Mouse (Mus musculus): Measurements from ENCODE around the gene Hemk1. TPM values are rescaled to one million over a fixed set of nuclear protein-coding genes. Genes with fewer than 3 reads are reported as not detected.

The Hemk1 gene
- total and polyA plus RNA-seq, 3 experiments, result 11.9 to 20.5 (median 12.1) TPM

GRCm38 (mm10) chr9:107278527-107279377 lies 59.4 kb downstream of the Hemk1 start:
- DNase-seq (ENCODE audit: extremely low read depth), result no peak
- Histone ChIP-seq H3K27me3 (replicated peaks) (no peaks in the 10 kb centered on the region), H3K9me3 (replicated peaks; ENCODE audit: low read length) (no peaks in the 10 kb centered on the region), H3K4me3 (replicated peaks in 1 of 3; ENCODE audit: low read depth in 2 of 3, low read length in 2 of 3, poor library complexity in 1 of 3) (no peak overlapping the region), H3K4me2 (ENCODE audit: insufficient read depth, low read depth, poor library complexity, severe bottlenecking) (no peak overlapping the region), H3K79me2 (replicated peaks; ENCODE audit: control insufficient read depth, extremely low read depth, insufficient read depth, poor library complexity, severe bottlenecking) (no peaks in the 10 kb centered on the region), H3K36me3 (replicated peaks in 1 of 2; ENCODE audit: control insufficient read depth in 1 of 2, insufficient read depth in 1 of 2, low read length in 1 of 2) (peaks cover 0 to 55% of the 10 kb centered on the region in 2 experiments), H3K9ac (ENCODE audit: insufficient read depth, low read depth) (no peak overlapping the region), H3K4me1 (ENCODE audit: control insufficient read depth in 1 of 2, insufficient read depth in 2 of 2) (peaks cover 23 to 46% of the 10 kb centered on the region in 2 experiments), H3K27ac (ENCODE audit: insufficient read depth, low read depth) (no peak overlapping the region)
- dilution Hi-C loops (cut with MboI; ENCODE audit: extremely low pct_ligation_motif_present, extremely low pct_unique_long_range_greater_than_20kb, low sequenced_read_pairs) (no loop called here), in situ Hi-C loops (cut with MboI; ENCODE audit: low pct_ligation_motif_present, low pct_unique_long_range_greater_than_20kb, low sequenced_read_pairs) (loop anchor here (25.0 kb wide), 1 partner anchor 616 kb away; the partner anchor contains the start of gene Grm2)
- TF ChIP-seq MEF2A (IDR thresholded peaks at IDR 0.05; ENCODE audit: borderline replicate concordance, low read depth, low read length) (no peak), ZNF384 (IDR thresholded peaks at IDR 0.05; ENCODE audit: low read depth, low read length) (no peak), PAX5 (IDR thresholded peaks at IDR 0.05; ENCODE audit: low read length) (no peak), CTCF (conservative IDR thresholded peaks at IDR 0.05 in 1 of 2, IDR thresholded peaks at IDR 0.05 in 1 of 2; ENCODE audit: low read depth in 2 of 2, low read length in 2 of 2) (peak in 1 of 2 experiments; percentile 41; a peak in 2 of 4 replicates), SMC3 (IDR thresholded peaks at IDR 0.05; ENCODE audit: low read depth, low read length) (peak; percentile 25), RAD21 (IDR thresholded peaks at IDR 0.05; ENCODE audit: low read depth, low read length) (peak; percentile 43)

GRCm38 (mm10) chr9:107278126-107278525 lies 60.0 kb downstream of the Hemk1 start:
- peaks cover 0 to 56% of the 10 kb centered on the region in 2 experiments for H3K36me3 ChIP-seq (replicated peaks in 1 of 2; ENCODE audit: control insufficient read depth in 1 of 2, insufficient read depth in 1 of 2, low read length in 1 of 2)
- no peak overlapping the region for H3K9ac ChIP-seq (ENCODE audit: insufficient read depth, low read depth)
- H3K4me2 ChIP-seq (ENCODE audit: insufficient read depth, low read depth, poor library complexity, severe bottlenecking), result no peak overlapping the region
- H3K9me3 ChIP-seq (replicated peaks; ENCODE audit: low read length), result no peaks in the 10 kb centered on the region
- no peak overlapping the region for H3K27ac ChIP-seq (ENCODE audit: insufficient read depth, low read depth)
- dilution Hi-C loops (cut with MboI; ENCODE audit: extremely low pct_ligation_motif_present, extremely low pct_unique_long_range_greater_than_20kb, low sequenced_read_pairs), result no loop called here
- in situ Hi-C loops (cut with MboI; ENCODE audit: low pct_ligation_motif_present, low pct_unique_long_range_greater_than_20kb, low sequenced_read_pairs), result loop anchor here (25.0 kb wide), 1 partner anchor 616 kb away; the partner anchor contains the start of gene Grm2
- no peaks in the 10 kb centered on the region for H3K79me2 ChIP-seq (replicated peaks; ENCODE audit: control insufficient read depth, extremely low read depth, insufficient read depth, poor library complexity, severe bottlenecking)
- H3K4me3 ChIP-seq (replicated peaks in 1 of 3; ENCODE audit: low read depth in 2 of 3, low read length in 2 of 3, poor library complexity in 1 of 3), result no peak overlapping the region
- H3K4me1 ChIP-seq (ENCODE audit: control insufficient read depth in 1 of 2, insufficient read depth in 2 of 2), result peaks cover 23 to 46% of the 10 kb centered on the region in 2 experiments
- TF ChIP-seq ELF1 (IDR thresholded peaks at IDR 0.05; ENCODE audit: low read depth, low read length) (no peak), USF1 (IDR thresholded peaks at IDR 0.05; ENCODE audit: low read depth, low read length) (no peak), SMC3 (IDR thresholded peaks at IDR 0.05; ENCODE audit: low read depth, low read length) (no peak), IRF4 (IDR thresholded peaks at IDR 0.05; ENCODE audit: low read depth, low read length) (no peak), ZNF384 (IDR thresholded peaks at IDR 0.05; ENCODE audit: low read depth, low read length) (no peak), MAX (IDR thresholded peaks at IDR 0.05; ENCODE audit: low read length) (no peak), POLR2A (IDR thresholded peaks at IDR 0.05; ENCODE audit: low read depth, low read length) (no peak)
- no peaks in the 10 kb centered on the region for H3K27me3 ChIP-seq (replicated peaks)
- no peak for DNase-seq (ENCODE audit: extremely low read depth)

GRCm38 (mm10) chr9:107277603-107278002 lies 60.5 kb downstream of the Hemk1 start:
- Histone ChIP-seq H3K9ac (ENCODE audit: insufficient read depth, low read depth) (no peak overlapping the region), H3K36me3 (replicated peaks in 1 of 2; ENCODE audit: control insufficient read depth in 1 of 2, insufficient read depth in 1 of 2, low read length in 1 of 2) (peaks cover 0 to 54% of the 10 kb centered on the region in 2 experiments), H3K27ac (ENCODE audit: insufficient read depth, low read depth) (no peak overlapping the region), H3K4me3 (replicated peaks in 1 of 3; ENCODE audit: low read depth in 2 of 3, low read length in 2 of 3, poor library complexity in 1 of 3) (no peak overlapping the region), H3K4me1 (ENCODE audit: control insufficient read depth in 1 of 2, insufficient read depth in 2 of 2) (peaks cover 23 to 46% of the 10 kb centered on the region in 2 experiments), H3K9me3 (replicated peaks; ENCODE audit: low read length) (no peaks in the 10 kb centered on the region), H3K79me2 (replicated peaks; ENCODE audit: control insufficient read depth, extremely low read depth, insufficient read depth, poor library complexity, severe bottlenecking) (no peaks in the 10 kb centered on the region), H3K27me3 (replicated peaks) (no peaks in the 10 kb centered on the region), H3K4me2 (ENCODE audit: insufficient read depth, low read depth, poor library complexity, severe bottlenecking) (no peak overlapping the region)
- no peak for DNase-seq (ENCODE audit: extremely low read depth)
- in situ Hi-C loops (cut with MboI; ENCODE audit: low pct_ligation_motif_present, low pct_unique_long_range_greater_than_20kb, low sequenced_read_pairs), result loop anchor here (25.0 kb wide), 1 partner anchor 615 kb away; the partner anchor contains the start of gene Grm2
- TF ChIP-seq MEF2A (IDR thresholded peaks at IDR 0.05; ENCODE audit: borderline replicate concordance, low read depth, low read length) (no peak), MAZ (IDR thresholded peaks at IDR 0.05; ENCODE audit: low read depth, low read length) (no peak), RAD21 (IDR thresholded peaks at IDR 0.05; ENCODE audit: low read depth, low read length) (no peak), POLR2AphosphoS2 (IDR thresholded peaks at IDR 0.05; ENCODE audit: low read depth, low read length) (no peak), HCFC1 (IDR thresholded peaks at IDR 0.05; ENCODE audit: low read depth, low read length) (no peak), MAFK (IDR thresholded peaks at IDR 0.05; ENCODE audit: insufficient replicate concordance, low read length) (peak; percentile 85)
- dilution Hi-C loops (cut with MboI; ENCODE audit: extremely low pct_ligation_motif_present, extremely low pct_unique_long_range_greater_than_20kb, low sequenced_read_pairs), result no loop called here
